Mouse (Mus musculus) embryo, embryonic 10 days (tissue): ENCODE results near the gene Isy1.

Experiments
- DNase-seq: peaks from one replicate; pipeline ENCODE4 v3.0.0-alpha.2; 2015; ENCODE audit warnings: low spot score

Isy1 gene

GRCm38 (mm10) chr6:87802462-87802861 lies 36.1 kb downstream of the Isy1 start:
- no peak for DNase-seq

GRCm38 (mm10) chr6:87799576-87799975 lies 39.0 kb downstream of the Isy1 start:
- DNase-seq: no peak

GRCm38 (mm10) chr6:87797321-87797720 lies 41.3 kb downstream of the Isy1 start:
- DNase-seq: no peak

- no peak for DNase-seq
Measured at GRCm38 (mm10) chr6:87796251-87796880, 42.2 kb downstream of the Isy1 start.

- no peak for DNase-seq
Measured at GRCm38 (mm10) chr6:87795385-87796150, 43.0 kb downstream of the Isy1 start.

- DNase-seq: no peak
Measured at GRCm38 (mm10) chr6:87793821-87794510, 44.6 kb downstream of the Isy1 start.

- DNase-seq: no peak
Measured at GRCm38 (mm10) chr6:87791826-87792225, 46.8 kb downstream of the Isy1 start.

GRCm38 (mm10) chr6:87790779-87791480 lies 47.7 kb downstream of the Isy1 start:
- no peak for DNase-seq

GRCm38 (mm10) chr6:87789791-87790190 lies 48.8 kb downstream of the Isy1 start:
- no peak for DNase-seq

- no peak for DNase-seq
Measured at GRCm38 (mm10) chr6:87788896-87789587, 49.6 kb downstream of the Isy1 start.

GRCm38 (mm10) chr6:87788266-87788895 lies 50.2 kb downstream of the Isy1 start:
- DNase-seq: no peak

GRCm38 (mm10) chr6:87787108-87787890 lies 51.3 kb downstream of the Isy1 start:
- no peak for DNase-seq

GRCm38 (mm10) chr6:87786621-87787020 lies 52.0 kb downstream of the Isy1 start:
- DNase-seq: no peak

- DNase-seq: no peak
Measured at GRCm38 (mm10) chr6:87784033-87784432, 54.6 kb downstream of the Isy1 start.

- DNase-seq: no peak
Measured at GRCm38 (mm10) chr6:87780546-87781301, 57.9 kb downstream of the Isy1 start.

- no peak for DNase-seq
Measured at GRCm38 (mm10) chr6:87779174-87780165, 59.1 kb downstream of the Isy1 start.

GRCm38 (mm10) chr6:87778294-87779173 lies 60.1 kb downstream of the Isy1 start:
- DNase-seq: no peak
